Mouse (Mus musculus) adrenal gland, adult (tissue): ENCODE measurements around the gene Mpp5.

ENCODE experiments used
- DNase-seq, 2 experiments: peaks; one replicate each; pipeline ENCODE4 v3.0.0; 2022 to 2023; ENCODE audit warnings: low spot score in 1 of 2; ENCODE audit not compliant: inconsistent age in 2 of 2

Gene Mpp5

DNA sequence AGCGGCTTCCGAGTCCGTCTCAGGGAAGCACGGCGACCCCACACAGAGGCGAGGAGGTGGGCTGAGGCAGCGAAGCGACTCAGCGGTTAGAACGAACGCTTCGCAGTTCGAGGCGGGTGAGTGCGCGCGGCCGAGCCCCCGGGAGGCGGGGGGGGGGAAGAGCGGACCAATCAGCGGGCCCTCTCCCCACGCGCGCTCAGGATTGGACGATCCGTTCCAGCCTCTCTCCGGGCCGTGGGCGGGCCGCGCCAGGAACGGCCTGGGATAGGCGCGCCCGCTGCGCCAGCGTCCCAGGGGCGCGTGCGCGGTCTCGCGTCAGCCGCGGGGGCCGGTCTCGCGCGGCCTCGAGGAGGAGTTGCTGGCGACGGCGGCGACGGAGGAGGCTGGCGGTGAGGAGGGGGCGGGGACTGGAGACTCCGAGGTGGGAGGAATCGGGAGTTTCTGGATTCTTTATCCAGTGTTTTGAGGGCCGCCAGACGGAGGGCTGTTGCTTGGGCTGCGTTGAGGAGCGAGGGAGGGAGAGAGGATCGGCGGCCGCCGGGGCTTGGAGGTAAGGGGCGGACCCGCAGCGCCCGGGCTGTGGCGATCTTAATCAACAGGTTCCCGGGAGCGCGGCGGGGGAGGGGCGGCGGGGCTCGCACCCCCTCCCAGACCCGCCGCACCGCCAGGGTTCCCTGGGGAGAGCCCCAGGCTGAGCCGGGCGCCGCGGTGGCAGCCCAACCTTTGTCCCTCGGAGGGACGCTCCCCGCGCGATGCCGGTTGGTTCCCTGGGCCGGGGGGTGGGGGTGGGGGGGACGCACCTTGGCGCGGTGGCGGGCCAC is at the start of gene Mpp5:
Gene Mpp5 (plus strand): TSS at position 351 of the 821 bp plus-strand sequence.
- DNase-seq, result peak; percentile 98 to 99

DNA sequence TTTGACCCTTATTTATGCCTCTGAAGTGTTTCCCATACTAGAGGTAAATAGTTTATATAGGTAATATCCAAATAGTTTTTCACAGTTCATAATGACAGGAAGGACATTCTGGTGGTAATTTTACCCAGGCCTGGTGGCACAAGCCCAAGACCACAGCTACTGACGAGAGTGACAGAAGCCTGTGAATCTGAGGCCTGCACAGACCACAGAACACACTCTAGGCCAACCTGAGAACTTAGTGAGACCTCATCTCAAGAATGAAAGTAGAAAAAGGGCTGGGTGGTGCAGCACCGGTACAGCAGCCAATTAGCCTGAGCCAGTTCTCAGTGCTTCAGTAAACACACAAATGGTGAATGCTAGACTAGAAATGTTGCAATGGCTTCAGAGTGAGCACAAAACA is 30.9 kb upstream of the Mpp5 start:
- DNase-seq, result no peak

DNA sequence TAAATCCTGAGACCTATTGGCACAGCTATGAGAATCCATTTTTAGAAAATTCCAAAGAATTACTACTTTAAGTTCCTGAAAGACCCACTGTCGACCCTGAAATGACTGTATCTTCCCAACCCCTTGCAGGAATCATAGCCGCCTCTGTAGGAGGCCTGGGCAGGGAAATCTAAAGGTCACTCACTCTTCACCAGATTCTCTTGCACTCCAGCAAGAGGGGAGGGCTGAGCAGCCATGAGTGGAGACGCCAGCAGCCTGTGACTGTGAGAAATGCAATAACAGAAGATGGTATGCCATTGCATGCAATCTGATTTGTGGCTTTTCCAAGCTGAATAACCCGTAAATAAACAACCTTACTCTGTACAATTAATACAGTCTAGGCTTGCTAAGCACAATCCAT is 21.0 kb upstream of the Mpp5 start:
- no peak for DNase-seq

DNA sequence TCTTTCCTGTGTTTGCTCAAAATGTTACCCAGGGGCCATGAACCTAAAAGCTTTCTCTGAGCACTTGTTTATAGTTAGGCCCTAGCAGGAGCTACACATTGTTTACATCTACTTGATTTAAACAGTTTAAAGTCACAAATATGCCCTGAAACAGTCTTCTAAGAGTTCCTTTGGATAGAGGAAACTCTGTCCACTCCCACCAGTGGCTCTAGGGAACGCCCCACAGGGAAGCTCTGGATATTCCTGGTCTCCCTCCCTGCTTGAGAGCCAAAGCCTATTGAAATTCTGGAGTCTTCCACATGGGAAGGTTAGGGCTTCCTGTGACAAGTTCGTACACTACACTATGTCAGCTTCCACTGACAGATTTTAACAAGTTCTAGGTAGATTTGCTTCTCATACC is 9.1 kb upstream of the Mpp5 start:
- DNase-seq, result no peak

- DNase-seq, result no peak
These were observed 8.4 kb upstream of the Mpp5 start for GRCm38 (mm10) chr12:78740289-78740688.

- peak; percentile 17 to 53 for DNase-seq
These were observed 2.5 kb upstream of the Mpp5 start for GRCm38 (mm10) chr12:78746226-78746625.

DNA sequence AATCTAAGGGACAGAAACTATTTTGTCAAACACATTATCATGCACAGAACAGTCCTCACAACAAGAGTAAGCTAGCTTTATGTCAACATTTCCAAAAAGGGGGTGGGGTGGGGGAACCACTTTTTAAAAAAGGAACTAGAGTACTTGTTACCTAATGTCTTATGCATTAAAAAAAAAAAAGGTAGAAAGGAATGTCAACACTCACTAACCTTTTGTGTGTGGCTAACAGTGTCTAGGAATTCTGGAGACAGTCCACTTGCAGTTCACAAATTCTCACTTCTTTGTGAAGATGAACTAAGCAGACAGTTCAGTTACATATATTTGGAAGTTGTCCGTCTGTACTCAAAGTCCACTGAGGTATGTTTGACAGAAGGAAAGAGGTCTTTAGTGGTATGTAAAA is 1.3 kb upstream of the Mpp5 start:
- DNase-seq, result no peak

DNA sequence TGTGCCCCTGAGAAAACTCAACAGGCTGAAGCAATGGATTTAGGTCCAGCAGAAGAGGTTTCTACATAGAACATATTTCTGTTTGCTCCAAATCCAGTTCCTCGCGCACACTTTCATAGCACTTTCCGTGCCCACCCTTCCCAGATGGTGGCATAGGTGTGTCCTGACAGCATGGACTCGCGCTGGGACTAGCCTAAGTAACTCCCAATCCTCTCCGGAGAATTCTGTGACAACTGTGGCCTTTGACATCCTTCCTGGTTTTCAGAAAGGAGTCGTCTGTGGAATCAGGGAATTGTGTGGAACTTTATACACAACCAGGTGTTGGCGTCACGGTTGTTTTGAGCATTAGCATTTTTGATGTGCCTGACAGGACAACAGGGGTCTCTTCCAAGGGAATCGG is 594 bp upstream of the Mpp5 start:
- DNase-seq, result no peak

DNA sequence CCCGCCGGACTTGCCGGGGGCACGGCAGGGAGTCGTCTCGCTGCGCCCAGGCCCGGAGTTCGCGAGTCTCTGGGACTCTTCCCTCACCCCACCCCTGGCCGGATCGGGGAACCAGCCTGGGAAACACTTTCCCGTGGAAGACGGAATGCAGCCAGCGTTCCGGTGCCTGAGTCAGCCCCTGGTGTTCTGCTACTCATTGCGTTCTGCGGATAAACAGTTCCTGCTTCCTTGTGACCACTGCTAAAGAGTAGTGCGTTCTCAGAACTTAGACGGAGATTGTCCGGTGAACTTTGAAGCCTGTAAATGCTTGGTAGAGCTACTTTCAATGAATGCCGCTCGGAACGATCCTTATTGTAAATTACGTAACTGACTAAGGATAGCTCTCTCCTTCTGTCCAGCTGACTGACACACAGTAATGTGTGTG is 683 bp downstream of the Mpp5 start:
- DNase-seq, result peak; percentile 84 to 94

GRCm38 (mm10) chr12:78761979-78762378 is 13.3 kb downstream of the Mpp5 start:
- no peak for DNase-seq

- peak; percentile 48 to 82 for DNase-seq
These were observed 20.5 kb downstream of the Mpp5 start for GRCm38 (mm10) chr12:78769031-78769713.

GRCm38 (mm10) chr12:78773211-78773610 is 24.5 kb downstream of the Mpp5 start:
- DNase-seq, result no peak

DNA sequence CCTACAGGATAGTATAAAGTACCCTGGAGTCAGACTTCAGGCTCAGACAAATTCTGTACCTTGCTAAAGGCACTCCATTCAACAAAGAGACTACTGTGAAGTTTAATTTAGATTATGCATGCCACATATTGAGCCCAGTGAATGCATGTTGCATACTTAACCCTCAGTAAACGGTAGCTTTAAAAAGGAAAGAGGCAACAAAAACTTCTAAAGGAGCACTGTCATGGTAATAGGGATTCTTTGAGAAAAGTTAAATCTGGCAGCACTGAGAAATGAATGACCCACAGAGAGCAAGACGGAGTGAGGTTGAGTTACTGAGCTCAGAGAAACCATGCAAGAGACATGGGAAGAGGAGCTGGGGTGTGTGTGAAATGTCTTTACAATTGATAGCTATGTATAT is 29.2 kb downstream of the Mpp5 start:
- no peak for DNase-seq

DNA sequence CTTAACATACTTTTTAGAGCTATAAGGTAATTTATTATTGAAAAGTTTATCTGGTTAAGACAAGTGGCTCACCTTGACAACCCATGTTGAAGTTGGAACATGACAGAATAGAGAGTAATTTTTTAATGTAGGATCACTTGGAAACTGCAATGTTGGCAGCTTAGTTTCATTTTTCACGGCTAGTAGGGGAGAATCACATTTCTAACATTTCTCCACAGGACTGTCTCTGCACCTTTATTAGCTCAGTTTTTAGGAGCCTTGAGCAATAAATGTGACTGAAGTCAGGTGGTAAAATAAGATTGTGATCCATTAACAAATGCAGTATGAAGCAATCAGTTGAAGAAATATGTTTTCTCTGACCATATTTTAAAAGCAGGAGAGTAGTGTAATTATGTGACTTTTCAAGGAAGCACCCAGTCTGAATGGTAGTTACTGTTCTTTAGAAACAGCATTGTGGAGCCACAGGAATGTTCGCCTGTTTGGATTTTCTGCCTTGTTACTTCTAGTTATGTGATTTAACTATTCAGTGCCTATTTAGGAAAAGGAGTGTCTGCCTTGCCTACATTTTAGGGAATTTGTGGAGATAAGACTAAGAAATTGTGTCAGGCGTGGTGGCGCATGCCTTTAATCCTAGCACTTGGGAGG is 29.8 kb downstream of the Mpp5 start:
- no peak for DNase-seq

DNA sequence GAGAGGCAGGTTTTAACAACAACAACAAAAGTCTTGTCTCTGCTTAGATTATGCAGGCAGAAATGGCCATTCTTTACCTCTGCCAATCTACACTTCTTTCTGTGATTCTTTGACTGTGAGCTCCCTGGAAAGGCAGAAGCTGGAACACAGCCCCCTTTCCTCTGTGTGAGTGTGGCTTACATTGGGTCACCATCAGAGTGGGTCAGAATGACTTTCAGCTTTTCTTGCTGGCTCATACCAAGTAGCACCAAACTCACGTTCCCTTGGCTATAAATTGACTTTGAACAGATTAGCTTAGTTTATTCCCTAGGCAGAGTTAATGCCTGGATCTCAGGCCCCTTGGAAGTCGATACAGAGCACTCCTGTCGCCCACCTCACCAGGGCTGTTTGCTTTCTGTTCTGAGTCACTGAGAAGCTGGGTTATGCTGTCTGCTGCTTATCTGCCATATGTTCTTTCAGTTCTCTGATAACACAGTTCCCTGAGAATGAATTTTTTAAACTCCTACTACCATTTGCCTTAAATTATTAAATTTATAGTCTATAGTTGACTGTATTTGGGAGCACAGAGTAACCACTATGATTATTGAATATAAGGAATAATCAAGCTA is 39.7 kb downstream of the Mpp5 start:
- no peak for DNase-seq

DNA sequence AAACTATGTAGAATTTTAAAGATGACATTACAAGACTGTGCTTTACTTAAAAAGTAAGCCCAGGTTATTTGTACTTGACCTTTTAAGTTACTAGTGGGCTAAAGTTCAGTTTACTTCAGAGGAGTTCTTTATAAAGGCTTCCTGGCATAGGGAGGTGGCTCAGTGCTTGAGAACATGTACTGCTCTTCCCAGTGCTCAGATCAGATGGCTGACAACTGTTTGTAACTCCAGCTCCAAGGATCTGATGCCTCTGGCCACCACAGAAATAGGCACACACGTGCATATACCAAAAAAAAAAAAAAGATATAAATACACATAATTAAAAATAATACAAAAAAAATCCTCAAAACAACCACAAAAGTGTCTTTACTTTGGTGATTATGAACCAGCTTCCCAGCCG is 42.1 kb downstream of the Mpp5 start:
- no peak for DNase-seq

DNA sequence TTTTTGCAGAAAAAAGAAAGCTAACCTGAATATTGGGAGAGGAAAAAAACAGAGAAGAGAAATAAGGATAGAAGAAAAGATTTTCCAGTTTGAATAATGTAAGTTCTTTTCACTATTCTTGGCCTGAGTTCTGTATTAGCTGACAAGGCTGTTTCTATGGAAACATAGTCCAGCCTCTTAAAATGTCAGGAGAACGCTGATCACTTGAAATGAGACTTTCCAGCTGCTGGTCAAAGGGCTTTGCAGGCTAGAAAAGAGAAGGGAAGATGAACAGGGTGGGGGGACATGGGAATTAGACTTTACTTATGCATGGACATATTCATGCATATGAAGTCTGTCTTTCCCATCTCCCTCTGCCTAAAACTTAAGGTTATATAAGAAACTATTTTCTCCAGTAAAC is 45.5 kb downstream of the Mpp5 start:
- DNase-seq, result peak in 1 of 2 experiments; percentile 60

DNA sequence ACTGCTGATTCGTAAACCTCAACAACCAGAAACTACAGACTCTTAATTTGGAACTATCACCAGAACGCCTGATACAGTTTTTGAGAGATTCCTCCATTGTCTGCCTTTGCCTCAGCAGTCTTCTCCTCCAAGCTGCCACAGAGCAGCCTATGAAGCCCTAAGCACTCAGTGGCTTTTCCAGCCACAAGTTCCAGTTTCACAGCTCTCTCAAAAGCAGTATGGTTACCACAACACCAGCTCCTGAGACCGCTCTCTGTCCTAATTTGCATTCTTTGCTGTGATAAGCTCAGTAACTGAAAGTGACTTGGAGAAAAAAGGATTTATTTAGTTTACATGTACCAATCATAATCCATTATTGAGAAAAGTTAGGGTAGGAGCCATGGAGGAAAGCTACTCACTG is 51.3 kb downstream of the Mpp5 start:
- DNase-seq, result no peak

DNA sequence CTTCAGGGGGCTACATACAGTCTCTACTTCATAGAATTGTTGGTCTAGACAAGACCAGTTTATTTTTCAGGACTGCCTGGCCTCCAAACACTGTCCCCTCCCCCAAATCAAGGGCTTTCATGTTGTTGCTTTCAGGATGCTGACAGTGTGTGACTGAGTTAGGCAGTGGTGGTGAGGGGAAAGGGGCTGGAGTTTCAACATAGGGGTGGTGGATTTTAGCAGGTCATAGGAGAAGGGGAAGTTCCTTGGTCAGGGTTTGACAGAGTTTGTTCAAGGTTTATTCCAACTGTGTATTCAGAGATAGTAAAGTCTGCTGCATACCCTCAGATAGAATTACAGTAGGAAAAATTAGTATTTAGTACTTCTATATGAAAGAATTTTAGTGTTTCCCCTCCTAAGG is 53.1 kb downstream of the Mpp5 start:
- DNase-seq, result no peak

- DNase-seq, result peak in 1 of 2 experiments; percentile 37
These were observed 65.7 kb downstream of the Mpp5 start for GRCm38 (mm10) chr12:78814437-78814836.

DNA sequence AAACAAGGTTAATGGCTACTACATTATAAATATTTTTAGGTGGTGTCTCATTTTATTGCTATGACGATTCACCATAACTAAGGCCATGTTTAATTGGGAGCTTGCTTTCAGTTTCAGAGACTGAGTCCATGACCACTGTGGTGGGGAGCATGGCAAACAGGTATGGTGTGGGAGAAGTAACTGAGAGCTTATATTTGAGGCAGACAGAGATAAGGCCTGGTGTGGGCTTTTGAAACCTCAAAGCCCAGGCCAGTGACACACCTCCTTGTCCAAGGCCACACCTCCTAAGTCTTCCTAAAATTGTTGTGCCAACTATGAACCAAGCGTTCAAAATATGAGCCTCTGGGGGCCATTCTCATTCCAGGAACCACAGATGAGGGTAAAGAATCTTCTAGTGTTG is 85.8 kb downstream of the Mpp5 start:
- no peak for DNase-seq

- DNase-seq, result no peak
These were observed 91.2 kb downstream of the Mpp5 start for GRCm38 (mm10) chr12:78839906-78840305.
